Mouse (Mus musculus) urinary bladder, postnatal 25 days (tissue): Measurements from ENCODE around the gene Zeb2.
"Not testable (repeated sequence)": the region's sequence is repeated elsewhere in the genome, so short reads cannot be mapped to it uniquely, and the experiment has no call there.

ENCODE experiments used
- DNase-seq: peaks from one replicate; pipeline ENCODE4 v3.0.0; 2022; ENCODE audit warnings: low spot score

Zeb2 gene

GRCm38 (mm10) chr2:45112021-45112747, 5.0 kb downstream of the Zeb2 start:
- DNase-seq = no peak

GRCm38 (mm10) chr2:45111571-45111970, 5.6 kb downstream of the Zeb2 start:
- not testable (repeated sequence) for DNase-seq

GRCm38 (mm10) chr2:45110757-45111411, 6.3 kb downstream of the Zeb2 start:
- peak; percentile 26 for DNase-seq

GRCm38 (mm10) chr2:45109951-45110756, 7.0 kb downstream of the Zeb2 start:
- DNase-seq = peak; percentile 43

GRCm38 (mm10) chr2:45109161-45109950, 7.8 kb downstream of the Zeb2 start:
- DNase-seq = no peak

GRCm38 (mm10) chr2:45108521-45109091, 8.6 kb downstream of the Zeb2 start:
- DNase-seq = no peak

GRCm38 (mm10) chr2:45107555-45107954, 9.6 kb downstream of the Zeb2 start:
- DNase-seq = no peak

GRCm38 (mm10) chr2:45105922-45106851, 11.0 kb downstream of the Zeb2 start:
- no peak for DNase-seq

- DNase-seq = no peak
Measured at GRCm38 (mm10) chr2:45105281-45105721, 11.9 kb downstream of the Zeb2 start.

GRCm38 (mm10) chr2:45104511-45105055, 12.6 kb downstream of the Zeb2 start:
- DNase-seq = no peak

- no peak for DNase-seq
Measured at GRCm38 (mm10) chr2:45104066-45104465, 13.1 kb downstream of the Zeb2 start.

GRCm38 (mm10) chr2:45103021-45103983, 13.9 kb downstream of the Zeb2 start:
- DNase-seq = no peak

- DNase-seq = no peak
Measured at GRCm38 (mm10) chr2:45102191-45102638, 15.0 kb downstream of the Zeb2 start.

- DNase-seq = no peak
Measured at GRCm38 (mm10) chr2:45101586-45101985, 15.6 kb downstream of the Zeb2 start.

GRCm38 (mm10) chr2:45101040-45101439, 16.2 kb downstream of the Zeb2 start:
- no peak for DNase-seq

GRCm38 (mm10) chr2:45100628-45101027, 16.6 kb downstream of the Zeb2 start:
- no peak for DNase-seq

- DNase-seq = no peak
Measured at GRCm38 (mm10) chr2:45100017-45100416, 17.2 kb downstream of the Zeb2 start.

GRCm38 (mm10) chr2:45099081-45099480, 18.1 kb downstream of the Zeb2 start:
- no peak for DNase-seq

GRCm38 (mm10) chr2:45097969-45098368, 19.2 kb downstream of the Zeb2 start:
- no peak for DNase-seq
